Mouse (Mus musculus) 3134 (cell line): ENCODE data around the gene Prdm12.
A peak's percentile ranks its signal among the peaks of the same experiment; 100 is the strongest.
"Not testable (repeated sequence)": the region's sequence is repeated elsewhere in the genome, so short reads cannot be mapped to it uniquely, and the experiment has no call there.

Source experiments
- DNase-seq: peaks from one replicate; pipeline ENCODE4 v3.0.0-alpha.2; 2011; ENCODE audit warnings: low spot score; ENCODE audit not compliant: insufficient read length; ENCODE audit errors: extremely low read depth

Gene Prdm12

GRCm38 (mm10) chr2:31641508-31641830 lies 1.6 kb downstream of the Prdm12 start:
- DNase-seq = no peak

- no peak for DNase-seq
Observed at GRCm38 (mm10) chr2:31641929-31642328, 2.1 kb downstream of the Prdm12 start.

- DNase-seq = no peak
Observed at GRCm38 (mm10) chr2:31653971-31654853, 14.4 kb downstream of the Prdm12 start.

- no peak for DNase-seq
Observed at GRCm38 (mm10) chr2:31654854-31655559, 15.2 kb downstream of the Prdm12 start.

- DNase-seq = no peak
Observed at GRCm38 (mm10) chr2:31656374-31656773, 16.5 kb downstream of the Prdm12 start.

- no peak for DNase-seq
Observed at GRCm38 (mm10) chr2:31662939-31663803, 23.3 kb downstream of the Prdm12 start.

GRCm38 (mm10) chr2:31663804-31664180 lies 24.0 kb downstream of the Prdm12 start:
- no peak for DNase-seq

GRCm38 (mm10) chr2:31667332-31667731 lies 27.5 kb downstream of the Prdm12 start:
- DNase-seq = no peak

GRCm38 (mm10) chr2:31670551-31671035 lies 30.8 kb downstream of the Prdm12 start, which contains the start of gene Exosc2:
TSS of gene Exosc2 (plus strand) at chr2:31670715.
- peak; percentile 90 for DNase-seq

- DNase-seq = no peak
Observed at GRCm38 (mm10) chr2:31678641-31679040, 38.8 kb downstream of the Prdm12 start.

GRCm38 (mm10) chr2:31681051-31681707 lies 41.3 kb downstream of the Prdm12 start:
- not testable (repeated sequence) for DNase-seq

- no peak for DNase-seq
Observed at GRCm38 (mm10) chr2:31681731-31682235, 41.9 kb downstream of the Prdm12 start.

- DNase-seq = peak; percentile 39
Observed at GRCm38 (mm10) chr2:31683666-31684065, 43.8 kb downstream of the Prdm12 start.

GRCm38 (mm10) chr2:31688074-31688925 lies 48.5 kb downstream of the Prdm12 start, which contains the start of gene Abl1:
TSS of gene Abl1 (plus strand) at chr2:31688376.
- peak; percentile 93 for DNase-seq

GRCm38 (mm10) chr2:31689045-31689444 lies 49.2 kb downstream of the Prdm12 start:
- no peak for DNase-seq

GRCm38 (mm10) chr2:31690063-31690462 lies 50.2 kb downstream of the Prdm12 start:
- DNase-seq = no peak

- no peak for DNase-seq
Observed at GRCm38 (mm10) chr2:31698209-31698608, 58.4 kb downstream of the Prdm12 start.

- no peak for DNase-seq
Observed at GRCm38 (mm10) chr2:31700545-31701446, 61.0 kb downstream of the Prdm12 start.
